Mouse (Mus musculus): ENCODE data around the gene Gria3.

Gene Gria3

GRCm38 (mm10) chrX:41400058-41400904 lies at the start of gene Gria3:
Gria3 (plus strand) TSS chrX:41400854.
- DNase-seq = no peak

DNA sequence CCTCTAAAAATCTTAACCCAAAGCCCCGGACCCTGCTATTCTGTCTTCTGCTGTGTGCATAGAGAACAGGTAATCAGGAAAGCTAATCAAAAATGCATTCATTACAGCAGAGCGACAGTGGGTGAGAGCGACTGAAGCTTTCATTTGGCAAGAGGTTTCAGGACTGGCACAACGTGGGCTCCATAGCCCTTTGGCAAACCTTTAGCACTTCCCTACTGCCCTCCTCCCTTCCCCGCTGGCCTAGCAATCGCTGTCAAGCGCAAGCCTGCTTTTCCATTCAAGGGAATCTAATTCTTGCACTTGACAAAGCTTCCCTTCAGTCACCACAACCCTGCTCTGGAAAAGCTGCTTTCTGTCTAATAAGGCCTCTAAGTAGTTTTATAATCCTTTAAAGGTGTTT lies 13.6 kb upstream of the Gria3 start:
- no peak for DNase-seq

GRCm38 (mm10) chrX:41389079-41389478 lies 11.6 kb upstream of the Gria3 start:
- DNase-seq = no peak

DNA sequence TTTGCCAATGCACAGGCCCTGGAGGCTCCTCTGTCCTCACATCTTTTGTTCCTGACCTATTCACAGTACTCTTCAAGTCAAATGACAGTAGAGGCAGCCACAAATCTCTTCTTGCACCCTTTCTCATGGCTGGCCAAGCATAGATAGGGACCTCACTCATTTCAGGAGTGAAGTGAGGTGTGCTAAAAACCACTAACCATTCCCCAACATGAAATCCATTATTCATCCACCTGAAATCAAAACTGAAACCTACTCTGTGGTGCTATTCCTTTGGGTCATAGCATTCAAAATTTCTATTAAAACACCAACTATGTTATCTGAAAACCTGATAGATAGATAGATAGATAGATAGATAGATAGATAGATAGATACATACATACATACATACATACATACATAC lies 2.2 kb upstream of the Gria3 start:
- no peak for DNase-seq

- DNase-seq = no peak
These were observed 532 bp downstream of the Gria3 start for GRCm38 (mm10) chrX:41401186-41401585.

DNA sequence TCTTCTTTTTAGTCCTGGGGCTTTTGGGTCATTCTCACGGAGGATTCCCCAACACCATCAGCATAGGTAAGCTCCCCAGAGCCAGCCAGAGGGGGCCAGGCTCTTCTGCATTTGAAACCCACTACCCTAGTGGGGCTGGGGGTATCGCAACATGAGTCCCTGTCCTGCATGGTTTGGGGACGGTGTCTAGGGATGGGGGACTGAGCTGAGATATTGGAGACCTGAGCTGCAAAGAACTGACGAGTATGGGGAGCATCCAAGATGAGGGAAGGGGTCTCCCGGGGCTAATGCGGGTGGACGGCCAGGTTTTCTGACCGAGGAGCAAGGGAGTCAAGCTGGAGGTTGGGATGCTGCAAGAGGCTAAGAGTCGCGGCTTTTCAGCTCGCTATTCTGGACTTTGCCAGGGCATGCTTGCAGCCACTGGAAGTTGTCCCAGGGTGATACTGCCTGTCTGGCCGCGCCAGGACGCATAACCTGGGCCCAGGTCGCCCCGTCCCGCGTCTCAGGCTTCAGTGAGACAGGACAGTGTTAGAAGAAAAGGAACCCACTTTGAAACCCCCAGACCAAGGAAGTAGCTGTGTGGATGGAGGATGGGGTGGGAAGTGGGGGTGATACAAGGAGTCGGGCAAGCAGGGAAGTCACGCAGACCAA lies 1.1 kb downstream of the Gria3 start:
- peak in 1 of 2 experiments; percentile 10 for DNase-seq

DNA sequence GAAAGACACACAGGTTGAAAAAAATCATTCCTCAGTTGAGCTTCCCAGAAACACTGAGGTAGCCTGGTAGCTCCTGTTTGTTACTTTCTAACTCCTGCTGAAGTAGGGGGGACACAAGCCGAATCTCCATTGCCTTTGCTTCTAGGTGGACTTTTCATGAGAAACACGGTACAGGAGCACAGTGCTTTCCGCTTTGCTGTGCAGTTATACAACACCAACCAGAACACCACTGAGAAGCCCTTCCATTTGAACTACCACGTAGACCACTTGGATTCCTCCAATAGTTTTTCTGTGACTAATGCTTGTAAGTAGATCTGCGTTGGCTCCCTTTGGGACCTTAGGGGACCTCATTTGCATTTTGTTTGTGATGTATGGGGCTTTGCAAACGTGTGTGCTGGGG lies 2.0 kb downstream of the Gria3 start:
- no peak for DNase-seq

DNA sequence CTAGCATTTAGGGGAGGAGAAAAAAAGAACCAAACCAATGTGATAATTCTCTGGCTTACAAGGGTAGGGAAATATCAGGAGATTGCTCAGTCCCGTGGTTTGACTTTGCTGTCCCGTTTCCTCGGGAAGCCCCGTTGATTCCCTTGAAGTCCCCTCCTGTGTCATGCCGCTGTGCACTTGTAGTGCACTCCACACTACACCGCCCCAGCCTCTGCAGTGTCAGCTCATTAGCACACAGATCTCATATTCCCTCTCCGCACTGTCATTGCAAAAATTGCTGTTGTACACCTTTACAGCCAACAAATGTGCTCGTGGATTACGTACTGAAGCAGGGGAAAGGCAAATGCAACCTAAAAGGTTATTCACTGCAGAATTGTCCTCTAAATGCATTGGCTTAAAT lies 5.6 kb downstream of the Gria3 start:
- DNase-seq = no peak

DNA sequence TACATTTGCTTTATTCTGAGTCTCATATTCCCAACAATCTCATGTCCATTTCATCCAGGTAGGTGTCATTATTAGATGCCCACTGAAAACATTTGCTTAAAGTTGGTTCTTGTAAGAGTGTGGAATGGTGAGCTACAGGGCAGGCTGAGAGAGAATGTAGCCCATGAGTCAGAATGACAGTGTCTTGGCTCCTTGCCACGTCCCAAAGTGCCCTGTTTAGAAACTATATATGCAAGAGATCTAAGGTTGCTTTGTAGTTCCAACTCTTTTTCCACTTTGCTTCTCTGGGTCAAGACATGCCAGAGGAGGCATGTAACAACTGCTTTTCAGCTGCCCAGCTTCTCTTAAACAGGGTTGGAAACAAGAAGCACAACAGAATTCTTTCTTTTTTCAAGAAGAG lies 9.1 kb downstream of the Gria3 start:
- no peak for DNase-seq

DNA sequence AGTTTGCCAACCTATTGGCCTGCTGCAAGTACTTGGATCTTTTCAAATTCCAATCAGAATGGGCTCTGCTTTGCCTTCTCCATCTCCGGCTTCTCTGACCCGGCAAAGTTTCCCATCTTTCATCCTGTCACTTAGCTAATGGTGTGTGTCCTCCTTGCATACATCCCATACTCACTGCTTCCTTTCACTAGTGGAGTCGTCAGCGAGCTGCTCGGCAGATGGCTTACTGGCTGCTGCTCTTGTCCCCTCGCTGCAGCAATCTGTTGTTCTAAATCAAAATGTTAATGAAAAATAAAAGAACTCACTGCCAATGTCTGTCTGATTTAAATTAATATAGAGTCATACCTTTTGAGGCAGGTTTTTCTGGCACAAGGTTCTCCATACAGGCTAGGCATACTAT lies 25.0 kb downstream of the Gria3 start:
- DNase-seq = no peak

DNA sequence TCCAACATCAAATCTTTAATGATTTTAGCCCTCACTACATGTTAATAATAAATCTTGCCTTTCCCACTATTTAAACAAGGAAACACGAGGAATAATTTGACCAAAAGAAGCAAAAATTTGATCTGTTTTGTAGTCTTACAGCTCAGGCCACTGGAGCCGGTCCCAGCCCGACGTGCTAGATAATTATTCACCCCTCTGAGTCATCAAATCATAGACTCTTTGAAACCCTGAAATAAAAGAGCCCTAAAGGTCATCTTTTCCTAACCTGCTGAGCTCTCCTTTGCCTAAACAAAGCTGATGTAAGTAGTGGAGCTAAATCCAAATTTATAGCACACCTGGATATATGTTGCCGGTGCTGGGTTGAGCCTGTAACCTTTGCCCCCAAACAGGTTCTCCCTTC lies 27.4 kb downstream of the Gria3 start:
- no peak for DNase-seq

GRCm38 (mm10) chrX:41435541-41435940 lies 34.9 kb downstream of the Gria3 start:
- DNase-seq = no peak

DNA sequence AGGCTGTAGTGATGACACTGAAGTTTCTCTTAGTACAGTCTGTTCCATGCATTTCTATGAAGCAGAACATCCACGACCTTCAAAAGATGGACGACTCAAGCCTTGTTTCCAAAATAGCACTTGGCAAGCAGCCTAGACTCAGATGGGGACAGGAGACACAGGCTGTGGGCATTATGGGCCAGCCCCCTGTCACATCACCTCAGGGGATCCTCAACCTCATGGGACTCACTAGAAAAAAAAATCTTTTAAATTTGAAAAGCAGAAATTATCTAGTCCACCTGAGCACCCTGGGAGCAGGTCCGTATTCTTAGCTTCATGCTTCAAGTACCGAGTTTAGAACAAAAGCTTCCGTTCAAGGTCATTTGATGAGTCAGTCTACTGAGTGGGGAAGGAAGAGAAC lies 38.2 kb downstream of the Gria3 start:
- no peak for DNase-seq

DNA sequence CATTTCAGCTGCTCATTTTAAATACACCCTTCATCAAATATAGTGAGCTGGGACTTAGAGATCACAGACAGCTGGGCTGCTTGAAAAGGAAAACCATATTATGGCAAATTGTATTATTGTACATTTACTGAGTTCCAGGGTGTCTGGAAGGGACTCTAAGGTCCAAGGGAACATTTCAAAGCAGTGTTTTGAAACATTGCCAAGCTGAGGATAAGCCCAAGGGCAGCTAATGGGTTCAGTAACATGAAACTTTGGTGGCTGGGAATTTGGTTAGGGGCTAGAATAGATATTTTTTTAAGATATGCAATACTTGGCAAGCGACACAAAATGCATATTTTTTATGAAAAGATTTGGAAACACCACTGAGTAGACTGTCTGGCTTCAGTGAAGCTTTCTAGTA lies 48.2 kb downstream of the Gria3 start:
- no peak for DNase-seq

- no peak for DNase-seq
These were observed 76.8 kb downstream of the Gria3 start for GRCm38 (mm10) chrX:41477486-41477885.

DNA sequence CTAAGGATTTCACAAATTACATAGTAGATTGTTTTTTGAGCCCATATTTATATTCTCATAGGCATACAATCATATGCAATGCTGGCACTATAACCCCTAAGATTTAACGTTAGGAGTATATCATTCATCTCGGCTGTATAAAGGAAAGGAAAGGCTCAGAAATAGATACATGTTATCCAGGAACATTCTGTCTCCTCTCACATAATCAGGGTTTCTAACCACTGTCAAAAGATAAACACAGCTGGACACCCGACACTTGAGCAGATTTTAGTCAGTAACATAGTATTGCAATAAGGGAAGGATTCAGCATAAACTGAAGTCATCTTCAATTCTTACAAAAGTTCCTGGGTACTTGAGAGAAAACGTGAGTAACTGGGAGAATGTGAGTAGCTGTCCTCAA lies 95.9 kb downstream of the Gria3 start:
- DNase-seq = no peak

DNA sequence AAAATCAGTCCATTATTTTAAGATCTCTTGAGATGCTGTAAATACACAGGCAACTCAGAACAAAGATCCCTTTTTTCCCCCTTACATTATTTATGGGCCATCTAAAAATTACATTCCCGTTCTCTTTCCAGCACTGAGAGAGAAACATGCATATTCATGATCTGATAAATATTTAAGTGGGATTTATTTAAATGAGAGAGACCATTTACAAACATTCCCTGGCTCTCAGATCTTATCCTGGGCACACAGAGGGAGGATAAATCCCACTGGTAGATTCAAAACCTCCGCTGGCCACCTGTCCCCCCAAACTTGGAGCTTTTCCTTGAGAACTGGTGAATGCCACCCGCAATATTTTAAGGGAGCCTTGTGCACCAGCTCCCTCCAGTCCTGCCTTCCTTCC lies 104.7 kb downstream of the Gria3 start:
- DNase-seq = no peak

DNA sequence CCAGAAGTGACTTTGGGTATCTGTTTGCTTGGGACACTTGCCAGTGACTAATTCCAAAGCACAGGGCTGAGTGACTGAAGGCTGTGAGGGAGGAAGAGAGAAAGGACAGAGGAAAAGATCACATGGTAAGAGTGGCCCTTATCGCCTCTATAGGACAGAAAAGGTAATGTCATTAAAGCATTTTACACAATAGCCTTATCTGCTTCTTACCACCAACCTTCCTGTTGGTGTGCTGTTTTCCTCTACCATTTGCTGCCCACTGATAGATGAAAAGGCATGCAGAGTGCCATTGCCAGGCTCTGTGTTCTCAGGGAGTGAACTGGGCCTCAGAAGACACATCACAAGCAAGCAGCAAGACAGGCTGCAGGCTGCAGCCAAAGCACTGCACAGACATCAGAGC lies 107.3 kb downstream of the Gria3 start:
- DNase-seq = no peak

- no peak for DNase-seq
These were observed 114.3 kb downstream of the Gria3 start for GRCm38 (mm10) chrX:41514982-41515381.

GRCm38 (mm10) chrX:41532511-41532910 lies 131.9 kb downstream of the Gria3 start:
- no peak for DNase-seq

- DNase-seq = no peak
These were observed 135.2 kb downstream of the Gria3 start for GRCm38 (mm10) chrX:41535886-41536285.

GRCm38 (mm10) chrX:41562296-41563060 lies 161.8 kb downstream of the Gria3 start:
- DNase-seq = no peak

DNA sequence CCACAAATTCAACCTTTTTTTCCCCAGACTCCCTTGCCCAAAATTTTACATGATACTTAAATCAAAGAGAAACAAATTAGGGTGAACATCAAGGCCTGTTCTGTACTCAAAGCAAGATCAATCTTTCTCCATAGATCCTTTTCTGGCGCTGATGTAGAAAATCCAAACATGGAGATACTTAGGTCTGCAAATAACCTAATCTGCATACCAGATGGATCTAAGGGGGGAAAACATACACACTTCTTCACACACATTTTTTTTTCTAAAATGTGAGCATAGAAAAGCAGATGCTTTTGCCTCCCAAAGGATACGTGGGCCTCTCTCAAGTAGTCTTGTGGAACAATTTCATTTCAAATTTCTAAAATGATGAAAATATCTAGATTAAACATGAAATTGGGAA lies 164.2 kb downstream of the Gria3 start:
- DNase-seq = no peak

GRCm38 (mm10) chrX:41573079-41573478 lies 172.4 kb downstream of the Gria3 start:
- DNase-seq = no peak

Data from B cell, adult 2 months (primary cell).